Comparison of ENCODE assay signal across 8 mouse cellular contexts in the genomic region with DNA sequence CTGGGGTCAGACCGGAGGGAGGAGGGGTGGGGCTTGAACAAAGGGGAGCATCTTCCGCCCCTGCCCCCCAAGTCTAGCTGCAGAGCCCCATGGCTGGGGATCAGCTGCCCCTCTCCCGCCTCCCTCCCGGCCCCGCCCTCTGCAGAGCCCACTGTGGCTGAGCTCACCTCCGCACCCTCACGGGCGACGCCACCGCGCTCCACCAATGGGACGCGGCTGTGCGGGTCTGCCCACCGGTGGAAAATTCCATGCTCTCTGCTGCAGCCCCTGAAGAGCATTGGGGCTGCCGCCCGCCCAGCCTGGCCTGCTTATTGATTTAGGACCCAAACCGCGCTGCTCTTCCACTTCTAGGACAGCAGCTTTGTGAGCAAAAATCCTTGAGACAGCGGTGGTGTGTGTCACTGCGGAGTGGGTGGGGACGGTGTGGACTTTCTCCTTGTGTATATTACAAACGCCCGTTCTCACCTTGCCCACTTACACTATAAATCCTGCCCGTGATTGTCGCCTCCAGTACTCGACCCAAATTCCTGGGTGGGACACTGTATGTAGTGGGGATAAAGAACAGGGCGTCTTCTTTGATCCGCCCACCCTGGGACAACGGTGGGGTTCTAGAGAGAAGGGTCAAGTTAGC.
DNase-seq lines count a peak whose midpoint lies in the region; ATAC-seq and TF ChIP-seq lines count a peak whose summit lies in the region.

No protein-coding gene starts in this region.

- H3K4me2 ChIP-seq in hindbrain, embryonic 13.5 days = peak overlapping the region; percentile 80
- H3K4me2 ChIP-seq in lung, embryonic 14.5 days = peak overlapping the region; percentile 95

- DNase-seq in ES-CJ7 (ENCODE audit: low read depth, low spot score) = peak; percentile 77
- peak; percentile 88 to 91 for DNase-seq in cerebellum, postnatal 10 days
- peak; percentile 43 to 63 for DNase-seq in frontal cortex, postnatal 14 days (ENCODE audit: low spot score in 2 of 2)
- DNase-seq in layer of hippocampus, postnatal 10 days (ENCODE audit: low spot score in 2 of 2) = peak; percentile 49 to 72
- DNase-seq in lung, embryonic 14.5 days = peak; percentile 83
- peak; percentile 70 for DNase-seq in ovary, postnatal 36 days (ENCODE audit: low spot score)
- DNase-seq in urinary bladder, postnatal 36 days (ENCODE audit: low spot score in 2 of 2) = peak; percentile 22 to 35

- H3K4me1 ChIP-seq in hindbrain, embryonic 13.5 days (replicated peaks) = peaks cover 20% of the 10 kb centered on the region
- 0 out of 2 replicates have a peak, but pooled peaks cover 5% of the 10 kb centered on the region for H3K4me1 ChIP-seq in lung, embryonic 14.5 days (ENCODE audit: insufficient read depth)

- H3K27me3 ChIP-seq in hindbrain, embryonic 13.5 days = 0 out of 2 replicates have a peak, but pooled peaks cover 3% of the 10 kb centered on the region
- H3K27me3 ChIP-seq in lung, embryonic 14.5 days (ENCODE audit: insufficient read depth, low read length) = no peaks in the 10 kb centered on the region

- ATAC-seq in hindbrain, embryonic 13.5 days (ENCODE audit: low FRiP score) = peak; percentile 97
- ATAC-seq in lung, embryonic 14.5 days (ENCODE audit: insufficient read depth) = peak; percentile 94

- no peaks in the 10 kb centered on the region for H3K9me3 ChIP-seq in hindbrain, embryonic 13.5 days
- no peaks in the 10 kb centered on the region for H3K9me3 ChIP-seq in lung, embryonic 14.5 days (ENCODE audit: low read depth, low read length)

- WGBS in hindbrain, embryonic 13.5 days = 3% methylated on average over 29 of the region's 30 CpGs
- 2% methylated on average over 28 of the region's 30 CpGs for WGBS in lung, embryonic 14.5 days

- H3K4me3 ChIP-seq in hindbrain, embryonic 13.5 days = peak overlapping the region; percentile 45
- peak overlapping the region; percentile 48 for H3K4me3 ChIP-seq in lung, embryonic 14.5 days (ENCODE audit: low read depth, low read length)

- TF ChIP-seq CTCF in lung, embryonic 14.5 days (IDR thresholded peaks at IDR 0.05; ENCODE audit: low read depth) = no peak

- peak overlapping the region; percentile 87 for H3K27ac ChIP-seq in hindbrain, embryonic 13.5 days
- H3K27ac ChIP-seq in lung, embryonic 14.5 days (ENCODE audit: low read depth) = 0 out of 2 replicates have a peak overlapping the region, but pooled peaks have one; percentile 9

- H3K9ac ChIP-seq in hindbrain, embryonic 13.5 days = peak overlapping the region; percentile 72
- peak overlapping the region; percentile 48 for H3K9ac ChIP-seq in lung, embryonic 14.5 days

- no peaks in the 10 kb centered on the region for H3K36me3 ChIP-seq in hindbrain, embryonic 13.5 days
- H3K36me3 ChIP-seq in lung, embryonic 14.5 days (ENCODE audit: insufficient read depth) = no peaks in the 10 kb centered on the region

Comparison
In these comparisons a context has a peak if more than half of its experiments do, and no peak if none do; other contexts are left out.
1. Peak in every context shown above with its lines: DNase-seq, ATAC-seq, H3K4me3 ChIP-seq and H3K27ac ChIP-seq.
2. DNase-seq: peak in every context shown above with its lines; median percentile 90 in cerebellum, postnatal 10 days; 83 in lung, embryonic 14.5 days; 77 in ES-CJ7; 70 in ovary, postnatal 36 days; 60 in layer of hippocampus, postnatal 10 days; 53 in frontal cortex, postnatal 14 days; 28 in urinary bladder, postnatal 36 days.